Mouse (Mus musculus): Measurements from ENCODE around the gene Fgf13.

The Fgf13 gene

GRCm38 (mm10) chrX:59194149-59194548 lies 373.7 kb downstream of the Fgf13 start:
- DNase-seq (ENCODE audit: low read depth, low spot score): no peak

- no peak for DNase-seq (ENCODE audit: low read depth, low spot score)
Observed at GRCm38 (mm10) chrX:59186922-59187321, 380.9 kb downstream of the Fgf13 start.

GRCm38 (mm10) chrX:59182323-59182722 lies 385.5 kb downstream of the Fgf13 start:
- DNase-seq (ENCODE audit: low read depth, low spot score): peak; percentile 26

- no peak for DNase-seq (ENCODE audit: low read depth, low spot score)
Observed at GRCm38 (mm10) chrX:59179627-59180026, 388.2 kb downstream of the Fgf13 start.

GRCm38 (mm10) chrX:59179081-59179596 lies 388.7 kb downstream of the Fgf13 start:
- DNase-seq (ENCODE audit: low read depth, low spot score): peak; percentile 3

- DNase-seq (ENCODE audit: low read depth, low spot score): no peak
Observed at GRCm38 (mm10) chrX:59177653-59178052, 390.2 kb downstream of the Fgf13 start.

- no peak for DNase-seq (ENCODE audit: low read depth, low spot score)
Observed at GRCm38 (mm10) chrX:59172200-59172599, 395.7 kb downstream of the Fgf13 start.

GRCm38 (mm10) chrX:59166763-59167162 lies 401.1 kb downstream of the Fgf13 start:
- DNase-seq (ENCODE audit: low read depth, low spot score): no peak

- DNase-seq (ENCODE audit: low read depth, low spot score): no peak
Observed at GRCm38 (mm10) chrX:59141947-59142346, 425.9 kb downstream of the Fgf13 start.

GRCm38 (mm10) chrX:59134928-59135361 lies 432.9 kb downstream of the Fgf13 start:
- DNase-seq (ENCODE audit: low read depth, low spot score): no peak

- no peak for DNase-seq (ENCODE audit: low read depth, low spot score)
Observed at GRCm38 (mm10) chrX:59134166-59134861, 433.6 kb downstream of the Fgf13 start.

GRCm38 (mm10) chrX:59133834-59134165 lies 434.1 kb downstream of the Fgf13 start:
- DNase-seq (ENCODE audit: low read depth, low spot score): no peak

GRCm38 (mm10) chrX:59133416-59133815 lies 434.5 kb downstream of the Fgf13 start:
- DNase-seq (ENCODE audit: low read depth, low spot score): no peak

GRCm38 (mm10) chrX:59126637-59127036 lies 441.2 kb downstream of the Fgf13 start:
- DNase-seq (ENCODE audit: low read depth, low spot score): no peak

- no peak for DNase-seq (ENCODE audit: low read depth, low spot score)
Observed at GRCm38 (mm10) chrX:59113187-59113586, 454.7 kb downstream of the Fgf13 start.

GRCm38 (mm10) chrX:59085928-59086327 lies 481.9 kb downstream of the Fgf13 start:
- DNase-seq (ENCODE audit: low read depth, low spot score): no peak

GRCm38 (mm10) chrX:59080427-59080826 lies 487.4 kb downstream of the Fgf13 start:
- no peak for DNase-seq (ENCODE audit: low read depth, low spot score)

GRCm38 (mm10) chrX:59072083-59072482 lies 495.8 kb downstream of the Fgf13 start:
- DNase-seq (ENCODE audit: low read depth, low spot score): no peak

GRCm38 (mm10) chrX:59063157-59063556 lies 504.7 kb downstream of the Fgf13 start:
- DNase-seq (ENCODE audit: low read depth, low spot score): no peak

GRCm38 (mm10) chrX:59034969-59035368 lies 532.9 kb downstream of the Fgf13 start:
- DNase-seq (ENCODE audit: low read depth, low spot score): no peak
